Mouse (Mus musculus): ENCODE results near the gene Cnn3. TPM values are rescaled to one million over a fixed set of nuclear protein-coding genes. Genes with fewer than 3 reads are reported as not detected.
A peak's percentile ranks its signal among the peaks of the same experiment; 100 is the strongest.

Gene Cnn3
- polyA plus RNA-seq, 1 experiment from 2014 or later: 668 TPM

GRCm38 (mm10) chr3:121480961-121481436, 54.7 kb downstream of the Cnn3 start:
- H3K27ac ChIP-seq (ENCODE audit: low read length): no peak overlapping the region
- no peak for ATAC-seq (ENCODE audit: low FRiP score, low TSS enrichment)
- no peak overlapping the region for H3K4me3 ChIP-seq (ENCODE audit: low read length)
- H3K4me2 ChIP-seq (replicated peaks; ENCODE audit: low read depth, low read length): no peak overlapping the region
- H3K9ac ChIP-seq (replicated peaks; ENCODE audit: low read length): no peak overlapping the region
- 52% methylated on average over 8 of the region's 8 CpGs for WGBS
- peaks cover 2% of the 10 kb centered on the region; the same call in 1 of the 2 replicates for H3K27me3 ChIP-seq (ENCODE audit: insufficient read depth, low read length)
- no peaks in the 10 kb centered on the region for H3K36me3 ChIP-seq (ENCODE audit: insufficient read depth, low read length)
- H3K9me3 ChIP-seq (ENCODE audit: low read length): no peaks in the 10 kb centered on the region
- peaks cover 4% of the 10 kb centered on the region; the same call in 1 of the 2 replicates for H3K4me1 ChIP-seq (ENCODE audit: insufficient read depth, low read length)

DNA sequence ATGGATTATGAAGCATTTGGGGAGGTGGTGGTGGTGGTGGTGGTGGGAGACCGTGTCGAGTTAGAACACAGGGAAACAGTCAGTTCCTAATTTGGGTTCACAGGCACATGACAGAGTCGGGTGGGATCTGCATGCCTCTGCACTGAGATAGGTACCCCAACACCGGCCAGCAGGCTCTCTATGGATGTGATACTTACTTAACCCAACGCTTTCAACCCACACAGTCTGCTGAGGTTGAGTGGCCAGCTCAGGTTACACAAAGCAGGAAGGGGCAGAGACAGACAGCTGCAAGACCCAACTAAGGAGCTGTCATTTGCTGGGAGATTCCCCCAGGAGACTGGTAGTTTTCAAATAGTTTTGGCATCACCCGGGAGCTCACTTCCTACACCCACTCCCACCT, 55.3 kb downstream of the Cnn3 start:
- Histone ChIP-seq H3K9me3 (ENCODE audit: low read length) (no peaks in the 10 kb centered on the region), H3K36me3 (ENCODE audit: insufficient read depth, low read length) (no peaks in the 10 kb centered on the region), H3K4me3 (ENCODE audit: low read length) (no peak overlapping the region), H3K9ac (replicated peaks; ENCODE audit: low read length) (no peak overlapping the region), H3K4me1 (ENCODE audit: insufficient read depth, low read length) (peaks cover 4% of the 10 kb centered on the region; the same call in 1 of the 2 replicates), H3K27ac (ENCODE audit: low read length) (no peak overlapping the region), H3K4me2 (replicated peaks; ENCODE audit: low read depth, low read length) (no peak overlapping the region), H3K27me3 (ENCODE audit: insufficient read depth, low read length) (peaks cover 2% of the 10 kb centered on the region; the same call in 1 of the 2 replicates)
- peak; percentile 79; the same call in 1 of the 2 replicates for ATAC-seq (ENCODE audit: low FRiP score, low TSS enrichment)
- WGBS: 18% methylated on average over 6 of the region's 6 CpGs

GRCm38 (mm10) chr3:121483266-121484161, 57.2 kb downstream of the Cnn3 start:
- Histone ChIP-seq H3K9ac (replicated peaks; ENCODE audit: low read length) (no peak overlapping the region), H3K36me3 (ENCODE audit: insufficient read depth, low read length) (no peaks in the 10 kb centered on the region), H3K4me3 (ENCODE audit: low read length) (no peak overlapping the region), H3K4me2 (replicated peaks; ENCODE audit: low read depth, low read length) (0 out of 2 replicates have a peak overlapping the region, but pooled peaks have one; percentile 10), H3K4me1 (ENCODE audit: insufficient read depth, low read length) (peaks cover 4% of the 10 kb centered on the region; the same call in 1 of the 2 replicates), H3K9me3 (ENCODE audit: low read length) (no peaks in the 10 kb centered on the region), H3K27ac (ENCODE audit: low read length) (no peak overlapping the region), H3K27me3 (ENCODE audit: insufficient read depth, low read length) (peaks cover 2% of the 10 kb centered on the region; the same call in 1 of the 2 replicates)
- 26% methylated on average over 25 of the region's 25 CpGs for WGBS
- ATAC-seq (ENCODE audit: low FRiP score, low TSS enrichment): peak; percentile 25; the same call in 1 of the 2 replicates

DNA sequence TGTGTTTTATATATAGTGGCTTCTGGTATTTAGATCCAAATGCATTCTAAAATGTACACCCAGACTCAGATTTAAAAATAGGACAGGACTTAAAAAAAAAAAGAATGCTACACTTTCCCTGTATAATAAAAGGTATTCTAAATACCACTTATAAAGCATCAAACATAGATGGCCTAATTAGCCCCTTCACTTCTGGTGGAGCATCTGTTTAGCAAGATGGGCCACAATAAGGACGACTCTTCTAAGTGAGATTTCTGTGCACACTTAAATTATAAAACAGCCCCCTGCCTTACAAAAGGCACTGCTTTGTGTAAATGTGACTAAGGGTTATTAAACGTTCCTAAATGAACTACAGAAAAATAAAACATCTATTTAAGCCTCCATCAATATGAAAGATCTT, 58.9 kb downstream of the Cnn3 start:
- H3K27me3 ChIP-seq (ENCODE audit: insufficient read depth, low read length): peaks cover 2% of the 10 kb centered on the region; the same call in 1 of the 2 replicates
- no peak for ATAC-seq (ENCODE audit: low FRiP score, low TSS enrichment)
- WGBS: 77% methylated on average over 2 of the region's 2 CpGs

GRCm38 (mm10) chr3:121489462-121490118, 63.3 kb downstream of the Cnn3 start:
- Histone ChIP-seq H3K36me3 (ENCODE audit: insufficient read depth, low read length) (no peaks in the 10 kb centered on the region), H3K9ac (replicated peaks; ENCODE audit: low read length) (no peak overlapping the region), H3K9me3 (ENCODE audit: low read length) (no peaks in the 10 kb centered on the region), H3K4me1 (ENCODE audit: insufficient read depth, low read length) (peaks cover 9% of the 10 kb centered on the region), H3K27me3 (ENCODE audit: insufficient read depth, low read length) (no peaks in the 10 kb centered on the region; the same call in 1 of the 2 replicates), H3K4me3 (ENCODE audit: low read length) (no peak overlapping the region), H3K4me2 (replicated peaks; ENCODE audit: low read depth, low read length) (no peak overlapping the region), H3K27ac (ENCODE audit: low read length) (peak overlapping the region; percentile 65)
- ATAC-seq (ENCODE audit: low FRiP score, low TSS enrichment): no peak
- 65% methylated on average over 12 of the region's 12 CpGs for WGBS

More for the DNA sequence above, 58.9 kb downstream of the Cnn3 start:
- Histone ChIP-seq H3K9ac (replicated peaks; ENCODE audit: low read length) (no peak overlapping the region), H3K4me2 (replicated peaks; ENCODE audit: low read depth, low read length) (no peak overlapping the region), H3K36me3 (ENCODE audit: insufficient read depth, low read length) (no peaks in the 10 kb centered on the region), H3K4me3 (ENCODE audit: low read length) (no peak overlapping the region), H3K9me3 (ENCODE audit: low read length) (no peaks in the 10 kb centered on the region), H3K4me1 (ENCODE audit: insufficient read depth, low read length) (peaks cover 4% of the 10 kb centered on the region; the same call in 1 of the 2 replicates), H3K27ac (ENCODE audit: low read length) (no peak overlapping the region)

GRCm38 (mm10) chr3:121490941-121491340, 64.6 kb downstream of the Cnn3 start:
- WGBS: 34% methylated on average over 5 of the region's 5 CpGs
- Histone ChIP-seq H3K27me3 (ENCODE audit: insufficient read depth, low read length) (no peaks in the 10 kb centered on the region), H3K4me3 (ENCODE audit: low read length) (no peak overlapping the region), H3K27ac (ENCODE audit: low read length) (peak overlapping the region; percentile 25; the same call in 1 of the 2 replicates), H3K4me1 (ENCODE audit: insufficient read depth, low read length) (peaks cover 9% of the 10 kb centered on the region), H3K4me2 (replicated peaks; ENCODE audit: low read depth, low read length) (no peak overlapping the region), H3K9me3 (ENCODE audit: low read length) (no peaks in the 10 kb centered on the region), H3K36me3 (ENCODE audit: insufficient read depth, low read length) (no peaks in the 10 kb centered on the region), H3K9ac (replicated peaks; ENCODE audit: low read length) (no peak overlapping the region)
- ATAC-seq (ENCODE audit: low FRiP score, low TSS enrichment): no peak

DNA sequence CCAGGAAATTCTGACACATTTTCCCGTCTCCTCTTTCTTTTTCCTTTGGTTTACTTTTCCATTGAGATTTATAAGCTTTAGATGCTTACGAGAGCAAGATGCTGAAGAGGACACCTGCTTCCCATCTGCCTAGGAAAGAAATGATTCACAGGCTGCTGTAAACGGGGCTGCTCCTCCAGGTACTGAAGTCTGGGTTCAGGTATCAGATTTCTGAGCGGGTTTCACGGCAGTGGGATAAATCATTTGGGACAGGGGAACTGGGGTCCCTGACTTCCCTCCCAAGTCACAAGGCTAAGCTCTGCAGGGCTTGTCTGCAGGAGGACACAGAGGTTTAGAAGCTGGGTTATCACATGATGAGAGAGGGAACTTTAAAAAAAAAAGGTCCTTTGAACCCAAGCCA, 65.7 kb downstream of the Cnn3 start:
- Histone ChIP-seq H3K4me2 (replicated peaks; ENCODE audit: low read depth, low read length) (no peak overlapping the region), H3K9ac (replicated peaks; ENCODE audit: low read length) (no peak overlapping the region), H3K36me3 (ENCODE audit: insufficient read depth, low read length) (no peaks in the 10 kb centered on the region), H3K9me3 (ENCODE audit: low read length) (no peaks in the 10 kb centered on the region), H3K27ac (ENCODE audit: low read length) (no peak overlapping the region), H3K4me3 (ENCODE audit: low read length) (no peak overlapping the region), H3K27me3 (ENCODE audit: insufficient read depth, low read length) (no peaks in the 10 kb centered on the region), H3K4me1 (ENCODE audit: insufficient read depth, low read length) (peaks cover 9% of the 10 kb centered on the region)
- no peak for ATAC-seq (ENCODE audit: low FRiP score, low TSS enrichment)
- 23% methylated on average over 5 of the region's 5 CpGs for WGBS

GRCm38 (mm10) chr3:121493997-121494421, 67.7 kb downstream of the Cnn3 start:
- 69% methylated on average over 7 of the region's 7 CpGs for WGBS

DNA sequence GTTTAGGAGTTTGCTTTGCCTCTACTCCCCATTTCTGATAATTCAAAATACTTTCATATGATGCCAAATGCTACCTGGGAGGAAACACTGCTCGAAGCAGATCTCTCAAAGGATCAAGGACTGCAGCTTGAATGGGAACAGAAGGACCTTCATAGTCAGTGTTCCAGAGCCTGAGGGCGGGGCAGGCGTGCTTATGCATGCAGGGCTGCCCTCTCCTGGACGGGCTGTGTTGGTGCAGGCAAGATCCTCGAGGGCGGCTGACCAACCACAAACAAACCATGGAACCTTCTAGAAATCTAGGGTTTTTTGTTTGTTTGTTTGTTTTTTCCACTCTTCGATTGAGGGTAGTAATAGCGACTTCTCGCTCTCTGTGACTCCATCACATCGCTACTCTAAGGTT, 73.9 kb downstream of the Cnn3 start:
- no peak for ATAC-seq (ENCODE audit: low FRiP score, low TSS enrichment)
- H3K4me2 ChIP-seq (replicated peaks; ENCODE audit: low read depth, low read length): no peak overlapping the region
- no peaks in the 10 kb centered on the region for H3K9me3 ChIP-seq (ENCODE audit: low read length)
- H3K9ac ChIP-seq (replicated peaks; ENCODE audit: low read length): no peak overlapping the region
- H3K36me3 ChIP-seq (ENCODE audit: insufficient read depth, low read length): no peaks in the 10 kb centered on the region
- H3K27me3 ChIP-seq (ENCODE audit: insufficient read depth, low read length): no peaks in the 10 kb centered on the region
- no peak overlapping the region for H3K4me3 ChIP-seq (ENCODE audit: low read length)
- H3K4me1 ChIP-seq (ENCODE audit: insufficient read depth, low read length): no peaks in the 10 kb centered on the region; the same call in 1 of the 2 replicates
- no peak overlapping the region for H3K27ac ChIP-seq (ENCODE audit: low read length)
- WGBS: 60% methylated on average over 10 of the region's 10 CpGs

More at GRCm38 (mm10) chr3:121493997-121494421, 67.7 kb downstream of the Cnn3 start:
- H3K4me2 ChIP-seq (replicated peaks; ENCODE audit: low read depth, low read length): no peak overlapping the region
- H3K4me3 ChIP-seq (ENCODE audit: low read length): no peak overlapping the region
- H3K9ac ChIP-seq (replicated peaks; ENCODE audit: low read length): no peak overlapping the region
- peaks cover 9% of the 10 kb centered on the region for H3K4me1 ChIP-seq (ENCODE audit: insufficient read depth, low read length)
- no peaks in the 10 kb centered on the region for H3K36me3 ChIP-seq (ENCODE audit: insufficient read depth, low read length)
- H3K27ac ChIP-seq (ENCODE audit: low read length): no peak overlapping the region
- H3K9me3 ChIP-seq (ENCODE audit: low read length): no peaks in the 10 kb centered on the region
- ATAC-seq (ENCODE audit: low FRiP score, low TSS enrichment): no peak
- no peaks in the 10 kb centered on the region for H3K27me3 ChIP-seq (ENCODE audit: insufficient read depth, low read length)

Data from kidney, embryonic 16.5 days (tissue).